Mouse (Mus musculus) heart, adult 2 months (tissue): ENCODE data around the gene Btbd9. TPM values are rescaled to one million over a fixed set of nuclear protein-coding genes. Genes with fewer than 3 reads are reported as not detected.
A peak's percentile ranks its signal among the peaks of the same experiment; 100 is the strongest.

ENCODE experiments used
- DNase-seq, 2 experiments: peaks; one replicate each; pipeline ENCODE4 v3.0.0; 2021
- H3K27ac ChIP-seq: fragments of 200-600 bp; 2 replicates; pipeline ENCODE4 v1.8.1; 2022
- H3K27me3 ChIP-seq: fragments of 200-500 bp; 2 replicates; pipeline ENCODE4 v1.6.1; 2012; ENCODE audit warnings: mild to moderate bottlenecking, low read length, inconsistent platforms, mixed read lengths; ENCODE audit not compliant: control insufficient read depth, insufficient read depth
- H3K36me3 ChIP-seq: fragments of 200-500 bp; 2 replicates; pipeline ENCODE4 v1.6.1; 2012; ENCODE audit warnings: low read length, inconsistent platforms; ENCODE audit not compliant: control insufficient read depth, insufficient read depth
- H3K4me1 ChIP-seq: fragments of 200-500 bp; 2 replicates; pipeline ENCODE4 v1.6.1; 2011; ENCODE audit warnings: low read length; ENCODE audit not compliant: control insufficient read depth, insufficient read depth
- H3K4me3 ChIP-seq: fragments of 200-600 bp; 2 replicates; pipeline ENCODE4 v1.8.1; 2022
- H3K79me2 ChIP-seq: fragments of 200-500 bp; replicated peaks from 2 replicates; pipeline ENCODE4 v1.6.1; 2012; ENCODE audit warnings: mild to moderate bottlenecking, inconsistent platforms, low read length, moderate library complexity, mixed read lengths; ENCODE audit not compliant: control insufficient read depth, insufficient read depth
- H3K9ac ChIP-seq: fragments of 200-500 bp; 2 replicates; pipeline ENCODE4 v1.6.1; 2012; ENCODE audit warnings: low read depth, mild to moderate bottlenecking, control low read depth, inconsistent platforms, low read length, mixed read lengths
- CTCF ChIP-seq: fragments of 200-600 bp; IDR thresholded peaks from 2 replicates; pipeline ENCODE4 v1.8.1; 2022; ENCODE audit warnings: antibody characterized with exemption, mild to moderate bottlenecking, moderate library complexity
- EP300 ChIP-seq: fragments of 200-500 bp; IDR thresholded peaks from 2 replicates; pipeline ENCODE4 v1.6.1; 2011; ENCODE audit warnings: low read depth, low read length, control low read depth; ENCODE audit not compliant: insufficient read depth
- POLR2A ChIP-seq: fragments of 200-500 bp; IDR thresholded peaks from 2 replicates; pipeline ENCODE4 v1.6.1; 2011; ENCODE audit warnings: mild to moderate bottlenecking, low read depth, low read length, control low read depth; ENCODE audit not compliant: insufficient read depth
- WGBS: fragments of 180-500 bp; shearing (Covaris S2); methylation state at CpG from one replicate; pipeline ENCODE4 v1.1.7; 2018; 5-methylcytosine and 5-hydroxymethylcytosine counted together
- intact Hi-C: fragments of 180-260 bp; cut with DNase I; formaldehyde crosslinking; loops from one replicate; pipeline ENCODE4 v1.15.1; 2025
- polyA plus RNA-seq: library from polyadenylated mRNA; depleted of rRNA; stranded (reverse); fragments of >200 nt; gene quantifications from 2 replicates; pipeline ENCODE4 v1.2.3, GENCODE M21; 2012
- total RNA-seq, 2 experiments: library from RNA; stranded (reverse); gene quantifications; 2 replicates each; pipeline ENCODE4 v1.2.3; 2021

Gene Btbd9
- total and polyA plus RNA-seq, 3 experiments = 8.1 to 22.0 (median 20.9) TPM

DNA sequence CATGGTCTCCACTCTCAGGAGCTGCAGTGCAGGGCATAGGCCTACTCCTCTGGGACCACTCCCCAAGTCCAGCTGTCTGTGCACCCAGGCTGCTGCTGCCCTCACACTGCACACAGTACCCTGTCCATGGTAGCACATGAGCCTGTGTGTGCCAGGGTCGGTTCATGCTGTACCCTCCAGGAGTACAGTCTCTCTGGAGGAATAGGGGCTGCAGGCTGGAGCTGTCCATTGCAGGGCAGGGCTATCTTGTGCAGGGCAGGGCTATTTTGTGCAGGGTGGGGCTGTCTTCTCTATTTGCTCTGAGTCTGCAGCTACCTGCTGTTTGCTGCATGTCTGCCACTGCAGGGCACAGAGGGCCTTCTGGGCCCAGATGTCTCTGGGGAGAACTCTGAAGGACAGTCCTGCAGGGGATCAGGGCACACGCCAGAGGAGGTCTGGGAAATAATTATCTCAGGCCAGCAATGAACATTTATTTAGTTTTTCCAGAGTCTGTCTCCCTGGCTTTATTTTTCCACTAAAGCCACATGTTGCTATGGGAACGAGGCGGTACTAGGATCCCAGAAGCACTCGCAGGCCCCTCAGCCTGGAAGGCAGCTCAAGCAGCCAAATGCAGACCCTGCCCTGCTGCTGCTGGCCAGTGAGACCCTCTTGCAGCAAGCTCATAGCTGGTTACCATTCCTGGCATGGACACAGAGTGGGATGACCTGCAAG, 351.1 kb downstream of the Btbd9 start:
- no peaks in the 10 kb centered on the region for H3K36me3 ChIP-seq
- 71% methylated on average over 5 of the region's 5 CpGs for WGBS
- intact Hi-C loops = no loop called here
- DNase-seq = no peak
- H3K9ac ChIP-seq = no peak overlapping the region
- H3K4me3 ChIP-seq = no peak overlapping the region
- no peaks in the 10 kb centered on the region for H3K27me3 ChIP-seq
- no peak for TF ChIP-seq EP300
- no peak for TF ChIP-seq CTCF
- no peak for TF ChIP-seq POLR2A
- no peaks in the 10 kb centered on the region for H3K4me1 ChIP-seq
- no peak overlapping the region for H3K27ac ChIP-seq
- no peaks in the 10 kb centered on the region for H3K79me2 ChIP-seq

DNA sequence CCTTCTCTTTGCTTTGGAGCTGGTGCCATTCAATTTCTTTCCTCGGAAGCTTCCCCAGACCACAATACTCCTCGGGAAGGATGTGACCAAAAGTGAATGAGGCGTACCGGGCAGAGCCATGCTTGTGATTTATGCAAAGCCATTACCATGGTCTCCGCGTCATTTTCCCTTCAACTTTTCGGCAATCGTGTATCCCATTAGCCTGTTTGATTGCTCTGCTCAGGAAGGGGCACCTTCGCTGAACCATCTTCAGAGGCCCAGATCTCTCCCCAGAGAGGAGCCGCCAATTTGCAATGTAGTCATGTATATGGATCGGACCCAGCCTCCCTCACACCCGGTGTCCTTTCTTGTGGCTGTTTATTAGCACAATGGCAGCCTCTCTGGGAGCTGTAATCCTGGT, 353.5 kb downstream of the Btbd9 start:
- Histone ChIP-seq H3K27ac (no peak overlapping the region), H3K9ac (no peak overlapping the region), H3K36me3 (no peaks in the 10 kb centered on the region), H3K27me3 (no peaks in the 10 kb centered on the region), H3K4me1 (no peaks in the 10 kb centered on the region), H3K79me2 (no peaks in the 10 kb centered on the region), H3K4me3 (no peak overlapping the region)
- no peak for DNase-seq
- WGBS = 92% methylated on average over 12 of the region's 12 CpGs
- TF ChIP-seq CTCF = no peak
- no peak for TF ChIP-seq EP300
- TF ChIP-seq POLR2A = no peak
- intact Hi-C loops = no loop called here

GRCm38 (mm10) chr17:30222361-30222760, 353.9 kb downstream of the Btbd9 start:
- no peaks in the 10 kb centered on the region for H3K79me2 ChIP-seq
- no peak for TF ChIP-seq CTCF
- TF ChIP-seq EP300 = no peak
- no peak for TF ChIP-seq POLR2A
- no peaks in the 10 kb centered on the region for H3K27me3 ChIP-seq
- DNase-seq = no peak
- no peaks in the 10 kb centered on the region for H3K36me3 ChIP-seq
- H3K4me1 ChIP-seq = no peaks in the 10 kb centered on the region
- 84% methylated on average over 11 of the region's 11 CpGs for WGBS
- H3K4me3 ChIP-seq = no peak overlapping the region
- no peak overlapping the region for H3K27ac ChIP-seq
- no peak overlapping the region for H3K9ac ChIP-seq
- intact Hi-C loops = no loop called here

- no peak for DNase-seq
- intact Hi-C loops = no loop called here
- no peaks in the 10 kb centered on the region for H3K79me2 ChIP-seq
- no peaks in the 10 kb centered on the region for H3K36me3 ChIP-seq
- no peak for TF ChIP-seq POLR2A
- no peak for TF ChIP-seq EP300
- TF ChIP-seq CTCF = no peak
- no peak overlapping the region for H3K27ac ChIP-seq
- no peaks in the 10 kb centered on the region for H3K4me1 ChIP-seq
- WGBS = 91% methylated on average over 14 of the region's 14 CpGs
- no peak overlapping the region for H3K9ac ChIP-seq
- H3K4me3 ChIP-seq = no peak overlapping the region
- H3K27me3 ChIP-seq = no peaks in the 10 kb centered on the region
Measured at GRCm38 (mm10) chr17:30221677-30222076, 354.6 kb downstream of the Btbd9 start.

- H3K27ac ChIP-seq = peak overlapping the region; percentile 47
- peaks cover 5% of the 10 kb centered on the region; the same call in 1 of the 2 replicates for H3K4me1 ChIP-seq
- H3K79me2 ChIP-seq = no peaks in the 10 kb centered on the region
- H3K9ac ChIP-seq = no peak overlapping the region
- H3K27me3 ChIP-seq = no peaks in the 10 kb centered on the region
- H3K36me3 ChIP-seq = no peaks in the 10 kb centered on the region
- TF ChIP-seq POLR2A (no peak), EP300 (0 out of 2 replicates have a peak, but pooled peaks have one; percentile 50), CTCF (no peak)
- H3K4me3 ChIP-seq = no peak overlapping the region
- WGBS = 36% methylated on average over 4 of the region's 4 CpGs
- peak in 1 of 2 experiments; percentile 53 for DNase-seq
- intact Hi-C loops = no loop called here
Measured at GRCm38 (mm10) chr17:30215741-30216140, 360.5 kb downstream of the Btbd9 start.

DNA sequence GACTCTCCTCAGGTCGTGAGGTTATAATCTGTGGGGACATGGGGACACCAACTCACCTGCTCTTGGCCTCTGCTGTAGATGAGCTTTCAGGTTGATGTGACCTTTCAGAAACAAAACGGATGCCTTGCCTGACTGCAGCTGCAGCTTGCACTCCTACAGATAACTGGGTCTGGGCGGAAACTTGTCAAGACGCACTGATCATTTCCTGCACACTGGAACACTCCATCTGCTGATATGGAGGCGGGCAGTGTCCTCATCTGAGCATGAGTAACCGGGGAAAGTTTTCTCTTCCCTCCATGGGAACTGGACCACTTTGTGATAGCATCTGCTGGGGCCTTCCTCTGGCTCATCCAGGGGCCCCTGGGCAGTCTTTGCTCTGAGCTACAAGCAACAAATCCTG, 361.9 kb downstream of the Btbd9 start:
- Histone ChIP-seq H3K4me1 (peaks cover 5% of the 10 kb centered on the region; the same call in 1 of the 2 replicates), H3K9ac (no peak overlapping the region), H3K27me3 (no peaks in the 10 kb centered on the region), H3K27ac (no peak overlapping the region), H3K79me2 (no peaks in the 10 kb centered on the region), H3K4me3 (no peak overlapping the region), H3K36me3 (no peaks in the 10 kb centered on the region)
- WGBS = 42% methylated on average over 6 of the region's 6 CpGs
- no peak for DNase-seq
- intact Hi-C loops = no loop called here
- TF ChIP-seq POLR2A (no peak), CTCF (no peak), EP300 (no peak)
